Mouse (Mus musculus): Measurements from ENCODE around the gene Babam1. TPM values are rescaled to one million over a fixed set of nuclear protein-coding genes. Genes with fewer than 3 reads are reported as not detected.

The Babam1 gene
- polyA plus RNA-seq, 1 experiment from 2014 or later = 82.6 TPM

GRCm38 (mm10) chr8:71373000-71373399 lies 23.7 kb upstream of the Babam1 start:
- ATAC-seq = no peak
- H3K4me3 ChIP-seq = no peak overlapping the region
- H3K9me3 ChIP-seq (replicated peaks) = no peaks in the 10 kb centered on the region
- peaks cover 72% of the 10 kb centered on the region for H3K4me1 ChIP-seq
- H3K27me3 ChIP-seq (replicated peaks) = peaks cover 25% of the 10 kb centered on the region
- 83% methylated on average over 3 of the region's 3 CpGs for WGBS (ENCODE audit: insufficient replicate concordance)
- H3K36me3 ChIP-seq = peaks cover 59% of the 10 kb centered on the region
- H3K9ac ChIP-seq = no peak overlapping the region
- H3K4me2 ChIP-seq = no peak overlapping the region
- H3K27ac ChIP-seq = no peak overlapping the region

DNA sequence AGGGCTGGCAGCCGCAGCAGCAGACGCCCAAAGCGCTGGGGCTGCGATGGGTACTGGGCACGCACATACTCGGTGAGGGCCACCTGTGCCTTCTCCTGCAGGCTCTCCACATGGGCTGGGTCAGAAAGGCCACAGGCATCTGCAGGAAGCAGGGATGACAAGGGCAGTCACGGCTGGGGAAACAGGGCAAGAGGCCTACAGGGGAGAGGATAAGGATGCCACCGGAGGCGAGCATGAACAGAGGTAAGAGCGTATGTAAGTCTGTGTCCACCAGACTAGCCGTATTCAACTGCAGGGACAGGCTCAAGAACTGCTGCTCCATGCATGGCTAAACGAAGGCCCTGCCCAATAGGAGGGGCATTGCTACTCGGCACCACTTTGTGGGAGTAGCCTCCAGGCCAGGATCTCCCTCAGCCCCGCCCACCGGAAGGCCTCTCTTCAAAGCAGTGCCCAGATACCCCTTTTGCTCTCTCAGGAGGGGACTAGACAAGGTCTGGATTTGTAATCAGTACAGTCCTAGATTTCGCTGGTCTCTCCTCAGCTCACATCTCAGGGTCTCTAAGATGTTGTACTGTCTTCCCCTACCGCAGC lies 21.9 kb upstream of the Babam1 start:
- ATAC-seq = no peak
- no peak overlapping the region for H3K4me2 ChIP-seq
- WGBS (ENCODE audit: insufficient replicate concordance) = 67% methylated on average over 17 of the region's 17 CpGs
- no peak overlapping the region for H3K4me3 ChIP-seq
- no peak overlapping the region for H3K9ac ChIP-seq
- 0 out of 2 replicates have a peak overlapping the region, but pooled peaks have one; percentile 9 for H3K27ac ChIP-seq
- peaks cover 42% of the 10 kb centered on the region for H3K27me3 ChIP-seq (replicated peaks)
- no peaks in the 10 kb centered on the region for H3K9me3 ChIP-seq (replicated peaks)
- H3K36me3 ChIP-seq = peaks cover 46% of the 10 kb centered on the region
- H3K4me1 ChIP-seq = peaks cover 67% of the 10 kb centered on the region

GRCm38 (mm10) chr8:71375581-71376422 lies 20.9 kb upstream of the Babam1 start:
- Histone ChIP-seq H3K4me1 (peaks cover 66% of the 10 kb centered on the region), H3K9ac (peak overlapping the region; percentile 45), H3K27ac (0 out of 2 replicates have a peak overlapping the region, but pooled peaks have one; percentile 9), H3K4me2 (peak overlapping the region; percentile 74), H3K27me3 (replicated peaks) (peaks cover 53% of the 10 kb centered on the region), H3K9me3 (replicated peaks) (no peaks in the 10 kb centered on the region), H3K36me3 (peaks cover 43% of the 10 kb centered on the region), H3K4me3 (peak overlapping the region; percentile 44)
- 0 out of 2 replicates have a peak, but pooled peaks have one; percentile 22 for ATAC-seq
- 12% methylated on average over 74 of the region's 74 CpGs for WGBS (ENCODE audit: insufficient replicate concordance)

DNA sequence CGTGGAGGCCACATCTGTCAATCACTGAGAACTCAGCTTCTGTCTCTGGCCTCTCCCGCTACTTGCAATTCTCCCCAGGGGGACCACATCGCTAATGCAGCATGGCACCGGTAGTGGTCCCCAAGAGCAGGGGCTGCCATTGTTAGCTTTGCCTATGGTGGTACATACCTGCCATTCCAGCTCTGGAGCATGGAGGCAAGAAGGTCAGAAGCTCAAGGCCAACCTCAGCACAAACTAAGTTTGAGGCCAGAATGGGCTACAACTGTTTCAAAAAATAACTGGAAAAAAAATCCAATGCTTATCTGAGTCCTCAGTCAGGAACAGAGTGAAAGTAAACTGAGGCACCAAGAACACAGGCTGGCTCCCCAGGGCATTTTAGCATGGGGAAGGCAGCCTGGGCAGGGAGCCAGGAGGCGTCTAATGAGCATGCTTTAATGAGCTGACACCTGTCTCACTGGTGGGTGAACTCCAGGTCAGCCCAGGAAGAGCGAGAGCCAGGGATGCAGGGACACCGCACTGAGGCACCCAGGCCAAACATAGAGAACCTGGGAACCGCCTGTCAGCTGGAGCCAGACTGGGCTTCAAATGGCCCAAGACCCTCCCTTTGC lies 20.1 kb upstream of the Babam1 start:
- H3K4me2 ChIP-seq = peak overlapping the region; percentile 74
- H3K9ac ChIP-seq = peak overlapping the region; percentile 45; the same call in 1 of the 2 replicates
- H3K9me3 ChIP-seq (replicated peaks) = no peaks in the 10 kb centered on the region
- H3K36me3 ChIP-seq = peaks cover 43% of the 10 kb centered on the region
- WGBS (ENCODE audit: insufficient replicate concordance) = 55% methylated on average over 8 of the region's 8 CpGs
- no peak overlapping the region for H3K27ac ChIP-seq
- H3K4me3 ChIP-seq = peak overlapping the region; percentile 44
- H3K4me1 ChIP-seq = peaks cover 72% of the 10 kb centered on the region
- no peak for ATAC-seq
- peaks cover 60% of the 10 kb centered on the region for H3K27me3 ChIP-seq (replicated peaks)

GRCm38 (mm10) chr8:71379008-71379407 lies 17.7 kb upstream of the Babam1 start:
- Histone ChIP-seq H3K9ac (no peak overlapping the region), H3K27me3 (replicated peaks) (peaks cover 77% of the 10 kb centered on the region), H3K27ac (no peak overlapping the region), H3K4me3 (0 out of 2 replicates have a peak overlapping the region, but pooled peaks have one; percentile 66), H3K4me2 (peak overlapping the region; percentile 95), H3K36me3 (peaks cover 31% of the 10 kb centered on the region), H3K4me1 (peaks cover 81% of the 10 kb centered on the region), H3K9me3 (replicated peaks) (no peaks in the 10 kb centered on the region)
- WGBS (ENCODE audit: insufficient replicate concordance) = 60% methylated on average over 4 of the region's 4 CpGs
- no peak for ATAC-seq

DNA sequence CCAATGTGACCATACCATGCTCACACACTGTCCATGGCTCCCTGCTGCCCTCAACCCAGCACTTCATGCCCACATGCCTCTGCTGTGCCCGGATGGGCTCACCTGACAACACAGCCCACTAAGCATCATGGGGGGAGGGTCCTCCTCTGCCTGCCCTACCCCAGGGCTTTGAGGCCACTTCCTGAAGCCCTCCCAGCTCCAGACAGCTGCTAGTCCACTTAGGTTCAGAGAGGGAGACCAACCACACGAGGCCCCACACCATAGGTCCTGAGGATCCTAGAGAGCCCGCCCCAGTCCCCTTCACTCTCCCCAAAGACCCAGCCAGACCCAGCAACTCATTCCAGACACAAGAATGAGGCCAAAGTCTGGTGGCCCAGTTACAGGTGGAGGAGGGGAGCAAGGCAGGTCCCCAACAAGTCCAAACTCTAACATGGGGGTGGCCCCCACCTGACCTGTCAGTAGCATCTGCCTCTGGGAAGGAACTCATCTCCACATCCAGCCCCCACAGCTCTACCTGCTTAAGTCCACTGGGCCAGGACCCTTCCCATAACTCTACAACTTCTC lies 17.1 kb upstream of the Babam1 start:
- Histone ChIP-seq H3K36me3 (peaks cover 25% of the 10 kb centered on the region), H3K4me1 (peaks cover 79% of the 10 kb centered on the region), H3K27ac (0 out of 2 replicates have a peak overlapping the region, but pooled peaks have one; percentile 18), H3K27me3 (replicated peaks) (peaks cover 77% of the 10 kb centered on the region), H3K9me3 (replicated peaks) (no peaks in the 10 kb centered on the region), H3K4me3 (peak overlapping the region; percentile 66), H3K4me2 (peak overlapping the region; percentile 95), H3K9ac (peak overlapping the region; percentile 74; the same call in 1 of the 2 replicates)
- WGBS (ENCODE audit: insufficient replicate concordance) = 49% methylated on average over 3 of the region's 3 CpGs
- no peak for ATAC-seq

DNA sequence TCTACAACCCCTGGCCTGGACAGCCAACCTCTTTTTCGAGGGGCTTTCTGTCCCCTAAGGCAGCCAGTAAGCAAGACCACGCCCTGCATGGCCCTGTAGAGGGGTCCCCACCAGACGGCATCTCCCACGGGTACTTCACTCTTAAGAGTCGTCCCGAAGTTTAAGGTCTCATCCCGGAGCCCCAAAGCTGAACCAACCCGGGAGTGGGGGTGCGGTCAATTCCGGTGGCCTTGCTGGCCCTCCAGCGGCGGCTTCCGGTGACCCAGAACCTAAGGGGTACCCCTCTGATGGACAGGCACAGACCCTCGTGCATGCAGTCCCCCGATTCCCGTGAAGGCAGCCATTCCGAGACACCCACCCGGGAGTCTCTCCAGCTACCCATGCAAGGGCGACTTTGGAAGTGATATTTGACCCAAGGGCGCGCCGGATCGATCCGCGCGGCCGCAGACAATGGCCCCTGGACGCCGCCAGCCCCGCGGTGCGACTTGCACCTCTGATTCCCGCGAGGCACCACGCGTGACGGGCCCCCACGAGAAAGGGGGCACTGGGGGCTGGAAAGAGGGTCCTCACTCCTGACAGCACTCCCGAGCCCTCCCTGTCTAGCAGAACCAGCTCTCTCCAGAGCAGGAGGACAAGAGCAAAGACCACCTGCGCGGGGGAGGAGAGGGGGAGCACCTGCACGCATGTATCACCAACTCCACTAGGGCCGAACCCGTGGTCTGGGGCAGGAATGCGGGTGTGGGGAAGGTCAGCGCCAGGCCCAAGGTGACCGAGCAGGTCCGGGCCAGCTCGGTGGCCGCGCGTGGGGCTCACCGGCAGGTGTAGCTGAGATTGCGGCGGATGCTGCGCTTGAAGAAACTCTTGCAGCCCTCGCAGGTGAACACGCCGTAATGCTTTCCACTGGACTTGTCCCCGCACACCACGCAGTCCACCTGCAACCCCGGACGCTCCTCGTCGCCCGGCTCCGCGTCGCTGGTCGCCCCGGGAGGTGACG lies 16.2 kb upstream of the Babam1 start:
- Histone ChIP-seq H3K4me1 (peaks cover 70% of the 10 kb centered on the region), H3K27ac (peak overlapping the region; percentile 73), H3K4me3 (peak overlapping the region; percentile 66), H3K9me3 (replicated peaks) (no peaks in the 10 kb centered on the region), H3K27me3 (replicated peaks) (peaks cover 77% of the 10 kb centered on the region), H3K9ac (peak overlapping the region; percentile 74), H3K36me3 (peaks cover 16% of the 10 kb centered on the region), H3K4me2 (peak overlapping the region; percentile 95)
- no peak for ATAC-seq
- 6% methylated on average over 72 of the region's 72 CpGs for WGBS (ENCODE audit: insufficient replicate concordance)

GRCm38 (mm10) chr8:71381421-71381970 lies 15.2 kb upstream of the Babam1 start, which contains the start of gene Nr2f6:
Gene Nr2f6 (minus strand): TSS chr8:71381960.
- Histone ChIP-seq H3K27me3 (replicated peaks) (peaks cover 68% of the 10 kb centered on the region), H3K36me3 (peaks cover 9% of the 10 kb centered on the region), H3K27ac (peak within 1 kb of the TSS; percentile 73), H3K4me3 (peak within 1 kb of the TSS; percentile 66), H3K4me1 (peaks cover 60% of the 10 kb centered on the region), H3K4me2 (peak within 1 kb of the TSS; percentile 95), H3K9me3 (replicated peaks) (no peaks in the 10 kb centered on the region), H3K9ac (peak within 1 kb of the TSS; percentile 74)
- 0% methylated on average over 67 of the region's 89 CpGs for WGBS (ENCODE audit: insufficient replicate concordance)
- ATAC-seq = no peak; the same call in 1 of the 2 replicates

- Histone ChIP-seq H3K4me3 (peak overlapping the region; percentile 66), H3K9ac (peak overlapping the region; percentile 61), H3K9me3 (replicated peaks) (no peaks in the 10 kb centered on the region), H3K36me3 (peaks cover 9% of the 10 kb centered on the region), H3K4me2 (peak overlapping the region; percentile 95), H3K27ac (peak overlapping the region; percentile 69), H3K4me1 (peaks cover 52% of the 10 kb centered on the region), H3K27me3 (replicated peaks) (peaks cover 60% of the 10 kb centered on the region)
- 6% methylated on average over 73 of the region's 80 CpGs for WGBS (ENCODE audit: insufficient replicate concordance)
- peak; percentile 78 for ATAC-seq
Measured at GRCm38 (mm10) chr8:71381971-71382961, 14.4 kb upstream of the Babam1 start.

- no peak for ATAC-seq
- H3K27ac ChIP-seq = peak overlapping the region; percentile 69
- peak overlapping the region; percentile 95 for H3K4me2 ChIP-seq
- H3K27me3 ChIP-seq (replicated peaks) = peaks cover 49% of the 10 kb centered on the region
- no peak overlapping the region for H3K9ac ChIP-seq
- 47% methylated on average over 12 of the region's 12 CpGs for WGBS (ENCODE audit: insufficient replicate concordance)
- no peaks in the 10 kb centered on the region for H3K9me3 ChIP-seq (replicated peaks)
- H3K4me3 ChIP-seq = no peak overlapping the region
- peaks cover under 1% of the 10 kb centered on the region; the same call in 1 of the 2 replicates for H3K36me3 ChIP-seq
- H3K4me1 ChIP-seq = peaks cover 46% of the 10 kb centered on the region
Measured at GRCm38 (mm10) chr8:71383396-71383795, 13.3 kb upstream of the Babam1 start.

Measured in liver, embryonic 12.5 days (tissue).